Mouse (Mus musculus) lung, adult 2 months (tissue): ENCODE results near the gene Tnfrsf4.

Experiments used
- CTCF ChIP-seq: fragments of 200-500 bp; IDR thresholded peaks from 2 replicates; pipeline ENCODE4 v1.5.1; 2011; ENCODE audit warnings: mild to moderate bottlenecking, low read length, control low read depth; ENCODE audit not compliant: insufficient read depth
- POLR2A ChIP-seq: fragments of 200-500 bp; IDR thresholded peaks from 2 replicates; pipeline ENCODE4 v1.6.1; 2011; ENCODE audit warnings: low read depth, mild to moderate bottlenecking, control low read depth, low read length, borderline replicate concordance; ENCODE audit errors: extremely low read depth

DNA sequence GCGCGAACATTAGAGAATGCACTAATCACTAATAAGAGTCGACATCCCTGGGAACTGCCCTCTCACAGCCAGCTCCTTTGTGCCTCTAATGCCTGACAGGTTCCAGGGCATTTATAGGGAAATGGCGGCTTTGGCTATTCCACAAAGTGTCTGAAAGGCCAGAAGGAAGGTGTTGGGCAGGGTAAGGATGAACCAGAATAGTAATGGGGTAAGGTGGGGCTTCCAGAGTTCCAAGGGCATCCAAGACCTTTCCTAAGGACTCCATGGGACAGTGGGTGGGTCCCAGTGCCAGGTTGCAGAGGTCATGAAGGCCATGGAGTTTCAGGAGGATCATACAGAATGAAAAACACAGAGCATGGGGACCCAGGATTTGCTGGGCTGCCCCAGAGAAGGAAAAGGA is 20.7 kb downstream of the Tnfrsf4 start:
- TF ChIP-seq POLR2A (no peak), CTCF (no peak)
